Mouse (Mus musculus) embryonic fibroblast, embryonic 13.5 days (primary cell): ENCODE data around the gene Ube2e2.

ENCODE experiments used
- CTCF ChIP-seq: IDR thresholded peaks from 2 replicates; pipeline ENCODE4 v1.5.1; 2011; ENCODE audit warnings: mild to moderate bottlenecking, control low read depth, low read length, moderate library complexity, borderline replicate concordance; ENCODE audit not compliant: insufficient read depth
- POLR2A ChIP-seq: IDR thresholded peaks from 2 replicates; pipeline ENCODE4 v1.6.1; 2011; ENCODE audit warnings: low read depth, mild to moderate bottlenecking, control low read depth, low read length, moderate library complexity

DNA sequence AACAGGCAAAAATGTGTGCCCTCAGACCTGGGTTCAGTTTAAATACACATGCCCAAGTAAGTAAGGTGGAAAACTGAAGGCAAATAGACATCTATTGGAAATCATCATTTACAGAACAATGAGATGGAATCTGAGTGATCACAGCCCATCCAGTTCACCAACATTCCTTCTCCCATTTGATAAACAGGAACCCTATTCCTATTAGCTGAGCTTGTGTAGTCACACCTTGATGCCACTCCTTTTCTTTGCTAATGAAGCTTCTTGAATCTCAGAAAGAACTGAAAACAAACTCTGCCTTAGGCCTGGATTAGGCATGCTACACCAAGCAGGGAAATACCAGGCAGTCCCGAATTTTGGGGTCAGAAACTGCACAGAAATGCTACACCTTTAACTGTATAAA lies 227.8 kb downstream of the Ube2e2 start:
- no peak for TF ChIP-seq POLR2A
- TF ChIP-seq CTCF, result no peak
